Mouse (Mus musculus) lung, adult 2 months (tissue): ENCODE measurements around the gene Pom121.

ENCODE experiments used
- CTCF ChIP-seq: fragments of 200-500 bp; IDR thresholded peaks from 2 replicates; pipeline ENCODE4 v1.5.1; 2011; ENCODE audit warnings: mild to moderate bottlenecking, low read length, control low read depth; ENCODE audit not compliant: insufficient read depth
- POLR2A ChIP-seq: fragments of 200-500 bp; IDR thresholded peaks from 2 replicates; pipeline ENCODE4 v1.6.1; 2011; ENCODE audit warnings: low read depth, mild to moderate bottlenecking, control low read depth, low read length, borderline replicate concordance; ENCODE audit errors: extremely low read depth

DNA sequence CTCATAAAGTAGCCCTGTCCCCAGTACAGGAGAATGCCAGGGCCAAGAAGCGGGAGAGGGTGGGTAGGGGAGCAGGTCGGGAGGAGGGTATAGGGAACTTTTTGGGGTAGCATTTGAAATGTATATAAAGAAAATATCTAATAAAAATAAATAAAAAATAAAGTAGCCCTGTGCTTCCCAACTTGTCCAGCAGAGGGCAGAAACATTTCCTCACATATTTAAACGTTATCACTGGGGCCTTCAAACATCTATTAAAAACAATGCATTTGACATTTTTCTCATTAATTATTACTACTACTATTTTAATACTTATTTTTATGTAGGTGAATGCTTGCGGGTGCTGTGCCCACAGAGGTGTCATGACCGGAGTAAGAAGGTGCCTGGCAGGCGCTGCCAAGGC, 26.5 kb downstream of the Pom121 start:
- no peak for TF ChIP-seq CTCF
- no peak for TF ChIP-seq POLR2A
